Mouse (Mus musculus): ENCODE data around the gene Cradd.
A peak's percentile ranks its signal among the peaks of the same experiment; 100 is the strongest.

The Cradd gene

GRCm38 (mm10) chr10:95200323-95200722, 123.6 kb downstream of the Cradd start:
- DNase-seq (ENCODE audit: low spot score in 2 of 2), result peak in 1 of 2 experiments; percentile 51

- DNase-seq (ENCODE audit: low spot score in 2 of 2), result no peak
Measured at GRCm38 (mm10) chr10:95199541-95200269, 124.2 kb downstream of the Cradd start.

GRCm38 (mm10) chr10:95197377-95197776, 126.6 kb downstream of the Cradd start:
- no peak for DNase-seq (ENCODE audit: low spot score in 2 of 2)

- DNase-seq (ENCODE audit: low spot score in 2 of 2), result no peak
Measured at GRCm38 (mm10) chr10:95195719-95196118, 128.2 kb downstream of the Cradd start.

- DNase-seq (ENCODE audit: low spot score in 2 of 2), result no peak
Measured at GRCm38 (mm10) chr10:95194776-95195175, 129.2 kb downstream of the Cradd start.

GRCm38 (mm10) chr10:95193875-95194281, 130.1 kb downstream of the Cradd start:
- no peak for DNase-seq (ENCODE audit: low spot score in 2 of 2)

- DNase-seq (ENCODE audit: low spot score in 2 of 2), result no peak
Measured at GRCm38 (mm10) chr10:95191881-95192280, 132.1 kb downstream of the Cradd start.

- DNase-seq (ENCODE audit: low spot score in 2 of 2), result no peak
Measured at GRCm38 (mm10) chr10:95191151-95191655, 132.7 kb downstream of the Cradd start.

- DNase-seq (ENCODE audit: low spot score in 2 of 2), result no peak
Measured at GRCm38 (mm10) chr10:95189550-95190211, 134.3 kb downstream of the Cradd start.

GRCm38 (mm10) chr10:95184210-95184609, 139.7 kb downstream of the Cradd start:
- no peak for DNase-seq (ENCODE audit: low spot score in 2 of 2)

GRCm38 (mm10) chr10:95183051-95183450, 140.9 kb downstream of the Cradd start:
- DNase-seq (ENCODE audit: low spot score in 2 of 2), result peak; percentile 32 to 87

GRCm38 (mm10) chr10:95182405-95182804, 141.5 kb downstream of the Cradd start:
- DNase-seq (ENCODE audit: low spot score in 2 of 2), result no peak

- DNase-seq (ENCODE audit: low spot score in 2 of 2), result peak in 1 of 2 experiments; percentile 23
Measured at GRCm38 (mm10) chr10:95181553-95181952, 142.4 kb downstream of the Cradd start.

- DNase-seq (ENCODE audit: low spot score in 2 of 2), result no peak
Measured at GRCm38 (mm10) chr10:95180900-95181299, 143.0 kb downstream of the Cradd start.

GRCm38 (mm10) chr10:95180177-95180576, 143.8 kb downstream of the Cradd start:
- no peak for DNase-seq (ENCODE audit: low spot score in 2 of 2)

- DNase-seq (ENCODE audit: low spot score in 2 of 2), result no peak
Measured at GRCm38 (mm10) chr10:95178785-95179184, 145.1 kb downstream of the Cradd start.

GRCm38 (mm10) chr10:95175423-95176120, 148.4 kb downstream of the Cradd start:
- no peak for DNase-seq (ENCODE audit: low spot score in 2 of 2)

GRCm38 (mm10) chr10:95174260-95174659, 149.7 kb downstream of the Cradd start:
- DNase-seq (ENCODE audit: low spot score in 2 of 2), result no peak

- DNase-seq (ENCODE audit: low spot score in 2 of 2), result no peak
Measured at GRCm38 (mm10) chr10:95170721-95171354, 153.1 kb downstream of the Cradd start.

- no peak for DNase-seq (ENCODE audit: low spot score in 2 of 2)
Measured at GRCm38 (mm10) chr10:95164949-95165348, 159.0 kb downstream of the Cradd start.

- DNase-seq (ENCODE audit: low spot score in 2 of 2), result no peak
Measured at GRCm38 (mm10) chr10:95162691-95163374, 161.1 kb downstream of the Cradd start.

Measured in cerebellum, postnatal 4 days (tissue).